Mouse (Mus musculus) layer of hippocampus, adult 8-10 months (tissue): Measurements from ENCODE around the gene Sfxn5. TPM values are rescaled to one million over a fixed set of nuclear protein-coding genes. Genes with fewer than 3 reads are reported as not detected.

Experiments
- DNase-seq, 2 experiments: peaks; one replicate each; pipeline ENCODE4 v3.0.0; 2022; ENCODE audit warnings: low spot score in 2 of 2
- total RNA-seq, 4 experiments: library from RNA; stranded (reverse); gene quantifications; 2 replicates each; pipeline ENCODE4 v1.2.4; 2022

Sfxn5 gene
- total RNA-seq, 4 experiments from 2014 or later, result 176 to 205 (median 188) TPM

- no peak for DNase-seq
These were observed 2.1 kb upstream of the Sfxn5 start for GRCm38 (mm10) chr6:85335352-85335751.

GRCm38 (mm10) chr6:85334851-85335250, 1.6 kb upstream of the Sfxn5 start:
- DNase-seq, result no peak

GRCm38 (mm10) chr6:85334251-85334650, 1.0 kb upstream of the Sfxn5 start:
- DNase-seq, result no peak

GRCm38 (mm10) chr6:85333732-85334131, 510 bp upstream of the Sfxn5 start:
- DNase-seq, result no peak

- no peak for DNase-seq
These were observed 747 bp downstream of the Sfxn5 start for GRCm38 (mm10) chr6:85332351-85332999.

- DNase-seq, result no peak
These were observed 1.5 kb downstream of the Sfxn5 start for GRCm38 (mm10) chr6:85331736-85332135.

GRCm38 (mm10) chr6:85331221-85331735, 1.9 kb downstream of the Sfxn5 start:
- no peak for DNase-seq

- DNase-seq, result no peak
These were observed 3.5 kb downstream of the Sfxn5 start for GRCm38 (mm10) chr6:85329666-85330185.

- no peak for DNase-seq
These were observed 6.7 kb downstream of the Sfxn5 start for GRCm38 (mm10) chr6:85326564-85326963.

- DNase-seq, result no peak
These were observed 8.1 kb downstream of the Sfxn5 start for GRCm38 (mm10) chr6:85325109-85325508.

- peak; percentile 58 to 86 for DNase-seq
These were observed 12.8 kb downstream of the Sfxn5 start for GRCm38 (mm10) chr6:85320445-85320866.

GRCm38 (mm10) chr6:85316211-85316610, 17.0 kb downstream of the Sfxn5 start:
- DNase-seq, result no peak

GRCm38 (mm10) chr6:85314064-85314798, 19.0 kb downstream of the Sfxn5 start:
- no peak for DNase-seq

GRCm38 (mm10) chr6:85307894-85308293, 25.3 kb downstream of the Sfxn5 start:
- no peak for DNase-seq

GRCm38 (mm10) chr6:85306375-85306774, 26.8 kb downstream of the Sfxn5 start:
- DNase-seq, result no peak

- DNase-seq, result no peak
These were observed 27.4 kb downstream of the Sfxn5 start for GRCm38 (mm10) chr6:85305826-85306225.

GRCm38 (mm10) chr6:85304966-85305365, 28.3 kb downstream of the Sfxn5 start:
- no peak for DNase-seq

- DNase-seq, result peak; percentile 64 to 83
These were observed 30.7 kb downstream of the Sfxn5 start for GRCm38 (mm10) chr6:85302326-85303055.

- DNase-seq, result no peak
These were observed 37.6 kb downstream of the Sfxn5 start for GRCm38 (mm10) chr6:85295384-85296167.

GRCm38 (mm10) chr6:85294004-85294379, 39.2 kb downstream of the Sfxn5 start:
- DNase-seq, result no peak
